20 mouse cellular contexts compared by ENCODE assay signal in the genomic region with DNA sequence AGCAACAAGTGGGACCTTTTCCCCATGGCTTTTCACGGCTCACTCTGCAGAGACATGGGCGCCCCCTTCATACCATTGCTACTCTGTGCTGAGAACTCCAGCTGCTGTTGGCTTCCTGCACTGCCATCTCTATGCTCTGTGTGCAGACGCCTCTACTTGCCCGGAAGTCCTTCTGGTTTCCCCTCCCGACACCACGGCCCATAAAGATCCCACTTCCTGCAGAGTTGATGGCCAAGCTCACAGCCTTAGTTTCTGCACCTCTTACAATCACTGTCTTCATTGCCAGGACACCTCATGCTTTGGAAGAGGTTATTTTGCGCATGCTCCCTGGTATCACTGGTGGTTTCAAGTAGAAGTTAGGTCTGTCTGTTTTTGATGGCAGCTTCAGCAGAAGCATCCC.
"Had no signal": no experiment of that assay in that cellular context is flagged by ENCODE, and none has a peak within 500 bp of the region (broad histone marks: within the 10 kb centered on the region; RNA-seq: fewer than 3 reads in every experiment).

No protein-coding gene starts in this region.

- H3K9ac ChIP-seq: limb, embryonic 13.5 days; liver, embryonic 12.5 days; liver, embryonic 15.5 days; neural tube, embryonic 12.5 days; stomach, embryonic 15.5 days had no signal

- H3K9me3 ChIP-seq: limb, embryonic 10.5 days; limb, embryonic 13.5 days; liver, embryonic 12.5 days; liver, embryonic 15.5 days; neural tube, embryonic 12.5 days; stomach, embryonic 15.5 days had no signal

- H3K36me3 ChIP-seq: limb, embryonic 10.5 days; limb, embryonic 13.5 days; liver, embryonic 12.5 days; liver, embryonic 15.5 days; neural tube, embryonic 12.5 days; stomach, embryonic 15.5 days had no signal

- DNase-seq: kidney, adult 2 months; kidney, postnatal 25 days; liver; lung, adult 2 months; lung, postnatal 14 days; lung, postnatal 4 days; midbrain, embryonic 14.5 days; retina, postnatal 1 day; right cerebral cortex, postnatal 25 days; spleen, adult 18-20 months had no signal

- ATAC-seq: intestine, postnatal 0 days; liver, embryonic 12.5 days had no signal

- H3K4me3 ChIP-seq: layer of hippocampus, adult 2 months; limb, embryonic 10.5 days; limb, embryonic 13.5 days; liver, embryonic 12.5 days; liver, embryonic 15.5 days; neural tube, embryonic 12.5 days; stomach, embryonic 15.5 days had no signal

- H3K4me2 ChIP-seq: limb, embryonic 13.5 days; liver, embryonic 12.5 days; liver, embryonic 15.5 days; midbrain, embryonic 11.5 days; neural tube, embryonic 12.5 days; stomach, embryonic 15.5 days had no signal

- H3K27me3 ChIP-seq: liver, embryonic 12.5 days; liver, embryonic 15.5 days; neural tube, embryonic 12.5 days; stomach, embryonic 15.5 days had no signal

- H3K4me1 ChIP-seq: limb, embryonic 10.5 days; limb, embryonic 13.5 days; liver, embryonic 12.5 days; liver, embryonic 15.5 days; neural tube, embryonic 12.5 days; stomach, embryonic 15.5 days had no signal

- H3K27ac ChIP-seq: kidney, postnatal 0 days; limb, embryonic 10.5 days; limb, embryonic 13.5 days; liver, embryonic 12.5 days; liver, embryonic 15.5 days; neural tube, embryonic 12.5 days; stomach, embryonic 15.5 days had no signal
